Mouse (Mus musculus): ENCODE results near the gene Rpl3l. TPM values are rescaled to one million over a fixed set of nuclear protein-coding genes. Genes with fewer than 3 reads are reported as not detected.

The Rpl3l gene
- polyA plus RNA-seq (2015; fragmentation: Nextera tagmentation; extraction: Ambion mirVana): 1.7 and 2.4 TPM in 2 replicates

DNA sequence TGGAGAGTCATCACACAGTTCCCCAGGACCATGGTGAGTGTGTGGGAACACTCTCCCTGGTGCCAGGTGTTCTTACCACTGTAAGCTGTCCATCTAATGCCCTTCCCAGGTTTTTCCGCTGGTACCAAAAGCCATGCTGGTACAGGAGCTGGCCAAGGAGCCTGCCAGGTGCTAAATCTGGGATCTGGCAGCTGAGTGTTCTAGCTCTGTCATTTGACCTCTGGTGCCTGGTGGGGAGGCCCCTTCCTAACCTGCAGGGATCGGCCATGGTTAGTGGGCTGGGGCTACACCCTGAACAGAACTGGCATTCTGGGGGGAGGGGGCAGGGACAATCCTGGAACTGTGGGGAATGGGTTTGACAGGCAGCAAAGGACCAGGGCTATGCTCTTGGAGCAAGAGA is at the start of gene Rpl3l:
Rpl3l (plus strand) TSS at position 203 of the 400 bp plus-strand sequence.
- WGBS: 68% methylated on average over 2 of the region's 2 CpGs
- Histone ChIP-seq H3K27me3 (ENCODE audit: control insufficient read depth, insufficient read depth, low read length) (no peaks in the 10 kb centered on the region), H3K4me2 (ENCODE audit: low read depth, low read length) (no peak within 1 kb of the TSS), H3K4me1 (ENCODE audit: control insufficient read depth, insufficient read depth, low read length) (peaks cover 16% of the 10 kb centered on the region), H3K4me3 (ENCODE audit: low read length) (no peak within 1 kb of the TSS), H3K9me3 (replicated peaks; ENCODE audit: control insufficient read depth, low read length) (no peaks in the 10 kb centered on the region), H3K36me3 (ENCODE audit: control insufficient read depth, insufficient read depth) (no peaks in the 10 kb centered on the region; the same call in 1 of the 2 replicates), H3K27ac (ENCODE audit: low read length) (no peak within 1 kb of the TSS), H3K9ac (ENCODE audit: low read length) (no peak within 1 kb of the TSS)
- ATAC-seq (replicated peaks; ENCODE audit: extremely low read depth, insufficient read depth, low FRiP score): no peak

DNA sequence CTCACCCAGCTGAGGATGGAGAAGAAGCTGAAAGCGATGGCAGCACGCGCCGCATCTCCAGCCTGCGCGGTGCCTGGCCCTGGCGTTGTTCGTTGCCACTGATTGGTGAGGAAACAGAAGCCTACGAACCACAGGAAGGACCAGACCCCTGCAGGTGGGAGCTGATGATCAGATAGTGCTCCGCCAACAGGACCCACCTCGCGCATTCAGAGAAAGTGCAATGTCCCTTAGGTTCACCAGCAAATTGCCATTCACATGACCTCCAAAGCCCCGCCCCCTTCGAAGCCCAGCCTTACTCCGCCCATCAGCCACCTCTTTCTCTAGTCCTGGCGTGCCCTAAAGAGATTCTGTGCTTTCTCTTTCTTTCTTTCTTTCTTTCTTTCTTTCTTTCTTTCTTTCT is 41.1 kb upstream of the Rpl3l start:
- peak overlapping the region; percentile 36; the same call in 1 of the 2 replicates for H3K4me2 ChIP-seq (ENCODE audit: low read depth, low read length)
- H3K27me3 ChIP-seq (ENCODE audit: control insufficient read depth, insufficient read depth, low read length): peaks cover 31% of the 10 kb centered on the region
- H3K4me3 ChIP-seq (ENCODE audit: low read length): no peak overlapping the region
- WGBS: 27% methylated on average over 16 of the region's 16 CpGs
- peaks cover 15% of the 10 kb centered on the region for H3K4me1 ChIP-seq (ENCODE audit: control insufficient read depth, insufficient read depth, low read length)
- H3K9ac ChIP-seq (ENCODE audit: low read length): no peak overlapping the region
- ATAC-seq (replicated peaks; ENCODE audit: extremely low read depth, insufficient read depth, low FRiP score): no peak
- no peak overlapping the region for H3K27ac ChIP-seq (ENCODE audit: low read length)
- peaks cover 6% of the 10 kb centered on the region for H3K36me3 ChIP-seq (ENCODE audit: control insufficient read depth, insufficient read depth)
- H3K9me3 ChIP-seq (replicated peaks; ENCODE audit: control insufficient read depth, low read length): no peaks in the 10 kb centered on the region

DNA sequence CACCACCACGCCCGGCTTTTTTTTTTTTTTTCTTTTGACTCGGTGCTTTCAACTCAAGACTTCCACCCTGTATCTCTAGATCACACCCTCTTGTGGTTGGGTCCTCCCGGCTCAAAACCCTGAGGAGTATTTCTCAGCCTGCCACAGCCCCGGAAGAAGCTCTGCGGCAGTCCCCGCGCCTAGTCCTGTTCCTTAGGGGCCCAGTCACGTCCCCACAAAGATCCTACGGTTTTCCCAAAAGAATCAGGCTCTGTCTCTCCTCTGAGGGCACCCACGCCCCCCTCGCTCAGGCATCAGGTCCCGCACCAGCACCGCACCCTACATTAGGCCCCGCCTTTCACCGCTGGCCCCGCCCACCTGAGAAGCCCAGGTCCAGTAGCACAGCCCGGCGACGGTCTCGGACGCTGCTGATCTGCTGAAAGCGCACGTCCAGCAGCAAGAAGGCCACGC is 40.4 kb upstream of the Rpl3l start:
- Histone ChIP-seq H3K9me3 (replicated peaks; ENCODE audit: control insufficient read depth, low read length) (no peaks in the 10 kb centered on the region), H3K4me1 (ENCODE audit: control insufficient read depth, insufficient read depth, low read length) (peaks cover 15% of the 10 kb centered on the region), H3K36me3 (ENCODE audit: control insufficient read depth, insufficient read depth) (peaks cover 1% of the 10 kb centered on the region; the same call in 1 of the 2 replicates), H3K27ac (ENCODE audit: low read length) (no peak overlapping the region), H3K27me3 (ENCODE audit: control insufficient read depth, insufficient read depth, low read length) (peaks cover 31% of the 10 kb centered on the region), H3K9ac (ENCODE audit: low read length) (no peak overlapping the region), H3K4me2 (ENCODE audit: low read depth, low read length) (peak overlapping the region; percentile 51), H3K4me3 (ENCODE audit: low read length) (peak overlapping the region; percentile 31)
- 0 out of 2 replicates have a peak, but pooled peaks have one; percentile 25 for ATAC-seq (replicated peaks; ENCODE audit: extremely low read depth, insufficient read depth, low FRiP score)
- WGBS: 3% methylated on average over 25 of the region's 25 CpGs

DNA sequence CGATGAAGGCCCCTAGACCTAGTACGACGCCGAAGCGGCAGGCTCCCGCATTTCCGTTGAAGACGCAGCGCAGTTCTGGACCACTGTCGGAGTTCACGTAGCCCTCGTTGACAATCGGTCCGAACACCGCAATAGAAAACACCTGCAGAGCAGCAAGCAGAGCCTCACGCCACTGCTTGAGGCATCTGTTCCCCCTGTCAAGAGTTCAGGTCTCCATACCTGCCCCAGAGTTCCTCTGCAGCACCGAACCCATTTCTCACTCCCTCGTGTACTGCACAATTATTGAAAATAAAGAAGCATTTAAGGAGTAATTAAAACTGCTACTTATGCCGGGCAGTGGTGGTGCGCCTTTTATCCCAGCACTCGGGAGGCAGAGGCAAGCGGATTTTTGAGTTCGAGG is 40.0 kb upstream of the Rpl3l start:
- H3K9me3 ChIP-seq (replicated peaks; ENCODE audit: control insufficient read depth, low read length): no peaks in the 10 kb centered on the region
- H3K4me3 ChIP-seq (ENCODE audit: low read length): peak overlapping the region; percentile 31
- no peak overlapping the region for H3K9ac ChIP-seq (ENCODE audit: low read length)
- peaks cover 15% of the 10 kb centered on the region for H3K4me1 ChIP-seq (ENCODE audit: control insufficient read depth, insufficient read depth, low read length)
- no peaks in the 10 kb centered on the region for H3K36me3 ChIP-seq (ENCODE audit: control insufficient read depth, insufficient read depth)
- ATAC-seq (replicated peaks; ENCODE audit: extremely low read depth, insufficient read depth, low FRiP score): no peak
- 20% methylated on average over 23 of the region's 23 CpGs for WGBS
- H3K27me3 ChIP-seq (ENCODE audit: control insufficient read depth, insufficient read depth, low read length): peaks cover 31% of the 10 kb centered on the region
- no peak overlapping the region for H3K27ac ChIP-seq (ENCODE audit: low read length)
- H3K4me2 ChIP-seq (ENCODE audit: low read depth, low read length): peak overlapping the region; percentile 51

DNA sequence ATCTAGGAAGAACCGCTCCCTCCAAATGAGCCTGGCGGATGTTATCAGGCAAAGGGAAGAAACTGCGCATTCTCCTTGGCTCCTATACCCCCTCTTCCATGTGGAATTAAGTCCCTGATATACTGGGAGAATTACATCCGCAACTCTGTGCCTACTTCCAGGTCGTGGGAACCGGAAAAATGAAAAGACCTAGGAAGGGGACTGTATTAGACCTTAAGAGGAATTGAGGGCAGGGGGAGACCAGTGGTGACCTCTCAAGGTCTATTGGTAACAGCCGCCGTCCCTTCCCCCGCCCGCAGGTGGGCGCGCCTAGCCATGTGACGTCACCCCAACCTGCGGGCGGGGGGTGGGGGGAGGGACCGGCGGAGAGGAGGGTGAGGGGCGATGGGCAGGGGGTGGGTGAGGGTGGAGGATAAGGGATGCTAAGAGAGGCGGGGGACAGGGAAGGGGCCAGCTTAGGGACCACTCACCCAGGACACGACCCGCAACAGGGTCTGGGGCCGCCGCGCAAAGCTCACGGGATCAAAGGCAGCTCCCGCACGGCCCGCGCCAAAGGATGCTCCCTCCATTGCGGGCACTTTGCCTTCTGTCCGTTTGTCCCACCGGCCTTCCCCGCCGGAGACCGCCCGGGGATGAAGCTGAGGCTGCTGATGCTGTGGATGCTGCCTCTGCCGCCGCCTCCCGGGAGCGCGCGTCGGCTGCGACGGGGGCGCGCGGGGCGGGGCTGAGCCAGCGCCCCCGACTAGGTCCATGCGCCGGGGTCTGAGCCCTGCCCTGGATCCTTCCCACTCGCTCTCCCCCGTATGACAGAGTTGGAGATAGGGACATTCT is 38.2 kb upstream of the Rpl3l start, which contains the start of gene Syngr3:
Syngr3 (minus strand) TSS at position 705 of the 831 bp plus-strand sequence.
- under 1% methylated on average over 54 of the region's 55 CpGs for WGBS
- Histone ChIP-seq H3K4me1 (ENCODE audit: control insufficient read depth, insufficient read depth, low read length) (peaks cover 15% of the 10 kb centered on the region), H3K27me3 (ENCODE audit: control insufficient read depth, insufficient read depth, low read length) (peaks cover 31% of the 10 kb centered on the region), H3K4me3 (ENCODE audit: low read length) (peak within 1 kb of the TSS; percentile 52), H3K4me2 (ENCODE audit: low read depth, low read length) (peak within 1 kb of the TSS; percentile 70), H3K36me3 (ENCODE audit: control insufficient read depth, insufficient read depth) (no peaks in the 10 kb centered on the region), H3K9me3 (replicated peaks; ENCODE audit: control insufficient read depth, low read length) (no peaks in the 10 kb centered on the region), H3K9ac (ENCODE audit: low read length) (peak within 1 kb of the TSS; percentile 21), H3K27ac (ENCODE audit: low read length) (no peak within 1 kb of the TSS)
- no peak for ATAC-seq (replicated peaks; ENCODE audit: extremely low read depth, insufficient read depth, low FRiP score)

DNA sequence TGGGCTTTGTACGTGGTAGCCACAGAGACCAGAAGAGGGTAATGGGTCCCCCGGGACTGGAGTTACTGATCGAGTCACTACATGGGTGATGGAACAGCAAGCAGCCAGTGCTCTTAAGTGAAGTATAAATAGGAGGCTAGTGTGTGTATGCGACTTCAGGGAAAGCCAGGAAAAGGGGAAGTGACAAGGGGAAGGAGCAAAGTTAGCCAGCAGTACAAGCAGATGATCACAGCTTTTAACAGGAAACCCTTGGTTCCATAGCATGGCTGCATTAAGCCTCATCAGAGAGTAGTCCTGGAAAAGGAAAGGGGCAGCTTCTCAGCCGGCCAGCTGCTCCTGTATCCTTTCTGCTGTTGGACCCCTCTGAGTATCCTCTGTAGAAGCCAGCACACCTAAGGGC is 35.2 kb upstream of the Rpl3l start:
- Histone ChIP-seq H3K4me3 (ENCODE audit: low read length) (no peak overlapping the region), H3K9me3 (replicated peaks; ENCODE audit: control insufficient read depth, low read length) (no peaks in the 10 kb centered on the region), H3K27me3 (ENCODE audit: control insufficient read depth, insufficient read depth, low read length) (peaks cover 30% of the 10 kb centered on the region), H3K36me3 (ENCODE audit: control insufficient read depth, insufficient read depth) (no peaks in the 10 kb centered on the region), H3K9ac (ENCODE audit: low read length) (no peak overlapping the region), H3K27ac (ENCODE audit: low read length) (no peak overlapping the region), H3K4me1 (ENCODE audit: control insufficient read depth, insufficient read depth, low read length) (peaks cover 23% of the 10 kb centered on the region), H3K4me2 (ENCODE audit: low read depth, low read length) (no peak overlapping the region)
- no peak for ATAC-seq (replicated peaks; ENCODE audit: extremely low read depth, insufficient read depth, low FRiP score)
- WGBS: 78% methylated on average over 5 of the region's 5 CpGs

DNA sequence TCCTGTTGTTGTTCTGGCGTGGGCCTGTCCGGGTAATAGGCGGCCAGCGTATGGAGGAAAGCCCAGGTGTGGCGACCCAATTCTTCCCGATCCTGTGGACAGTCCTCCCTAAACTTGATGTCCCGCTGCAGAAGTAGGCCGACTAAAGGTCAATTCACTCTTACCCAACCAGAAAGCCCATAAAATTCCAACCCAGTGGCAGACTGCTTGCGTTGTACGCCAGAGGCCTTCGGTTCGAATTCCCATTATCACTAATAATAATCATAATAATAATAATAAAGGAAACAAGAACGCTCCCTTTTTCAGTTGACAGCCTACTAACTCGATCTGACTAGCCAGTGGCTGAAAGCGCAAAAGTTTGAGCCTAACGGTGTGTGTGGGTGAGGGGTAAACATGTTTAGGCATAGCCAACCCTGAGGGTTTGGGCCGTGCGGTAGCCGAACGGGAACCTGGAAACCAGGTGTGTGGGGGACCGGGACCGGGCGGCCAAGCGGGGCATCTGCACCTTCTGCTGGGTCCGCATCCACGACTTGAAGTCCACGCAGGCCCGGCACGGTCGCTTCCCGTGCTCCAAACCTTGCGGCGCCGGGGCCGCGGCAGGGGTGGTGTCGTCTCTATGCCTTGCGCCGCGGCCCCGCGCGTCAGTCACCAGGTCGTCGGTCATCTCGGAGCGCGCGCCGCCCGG is 32.2 kb upstream of the Rpl3l start:
- H3K9ac ChIP-seq (ENCODE audit: low read length): peak overlapping the region; percentile 82
- peaks cover under 1% of the 10 kb centered on the region; the same call in 1 of the 2 replicates for H3K27me3 ChIP-seq (ENCODE audit: control insufficient read depth, insufficient read depth, low read length)
- peaks cover 5% of the 10 kb centered on the region; the same call in 1 of the 2 replicates for H3K36me3 ChIP-seq (ENCODE audit: control insufficient read depth, insufficient read depth)
- WGBS: 9% methylated on average over 49 of the region's 51 CpGs
- peaks cover 8% of the 10 kb centered on the region; the same call in 1 of the 2 replicates for H3K4me1 ChIP-seq (ENCODE audit: control insufficient read depth, insufficient read depth, low read length)
- peak; percentile 37 for ATAC-seq (replicated peaks; ENCODE audit: extremely low read depth, insufficient read depth, low FRiP score)
- no peaks in the 10 kb centered on the region for H3K9me3 ChIP-seq (replicated peaks; ENCODE audit: control insufficient read depth, low read length)
- H3K4me2 ChIP-seq (ENCODE audit: low read depth, low read length): peak overlapping the region; percentile 75
- H3K4me3 ChIP-seq (ENCODE audit: low read length): peak overlapping the region; percentile 71
- H3K27ac ChIP-seq (ENCODE audit: low read length): peak overlapping the region; percentile 79

DNA sequence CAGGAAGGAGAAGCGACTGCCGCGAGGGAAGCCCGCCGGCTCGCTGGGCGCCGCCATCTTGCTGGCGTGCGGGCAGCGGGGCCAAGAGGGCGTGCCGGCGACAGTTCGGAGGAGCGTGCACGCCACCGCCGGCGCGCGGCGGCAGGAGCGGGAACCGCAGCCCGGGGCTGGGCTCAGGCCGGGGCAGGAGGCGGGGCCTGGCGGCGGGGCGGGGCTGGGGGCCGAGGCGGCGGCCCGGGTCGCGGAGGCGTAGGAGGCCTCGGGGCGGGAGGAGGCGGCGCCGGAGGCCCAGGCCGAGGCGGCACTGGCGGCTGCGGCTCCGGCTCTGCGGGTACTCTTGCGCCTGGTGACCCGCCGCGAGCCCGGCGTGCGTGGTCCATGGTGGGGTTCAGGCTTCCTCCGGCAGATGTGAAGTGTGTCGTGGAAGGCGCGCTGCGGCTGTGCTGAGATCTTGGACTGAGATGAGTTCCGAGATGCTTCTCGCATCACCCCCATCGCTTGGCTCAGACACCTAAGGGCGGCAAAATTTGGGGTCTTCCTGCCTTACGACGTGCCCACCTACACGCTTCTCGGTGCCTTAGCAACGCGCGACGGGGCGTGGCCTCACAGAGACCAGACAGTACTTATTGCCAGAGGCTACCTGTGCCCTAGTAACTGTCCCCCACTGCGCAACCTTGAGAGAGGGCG is 31.5 kb upstream of the Rpl3l start, which contains the start of the genes Gfer and Noxo1:
Gfer (minus strand) TSS at position 146 of the 687 bp plus-strand sequence.
Noxo1 (plus strand) TSS at position 224 of the 687 bp plus-strand sequence.
- H3K4me2 ChIP-seq (ENCODE audit: low read depth, low read length): peak within 1 kb of the TSS; percentile 75
- peak within 1 kb of the TSS; percentile 79 for H3K27ac ChIP-seq (ENCODE audit: low read length)
- no peaks in the 10 kb centered on the region for H3K9me3 ChIP-seq (replicated peaks; ENCODE audit: control insufficient read depth, low read length)
- peak within 1 kb of the TSS; percentile 82 for H3K9ac ChIP-seq (ENCODE audit: low read length)
- H3K4me3 ChIP-seq (ENCODE audit: low read length): peak within 1 kb of the TSS; percentile 71
- WGBS: under 1% methylated on average over 68 of the region's 76 CpGs
- peaks cover 11% of the 10 kb centered on the region; the same call in 1 of the 2 replicates for H3K36me3 ChIP-seq (ENCODE audit: control insufficient read depth, insufficient read depth)
- no peaks in the 10 kb centered on the region for H3K27me3 ChIP-seq (ENCODE audit: control insufficient read depth, insufficient read depth, low read length)
- peaks cover 8% of the 10 kb centered on the region; the same call in 1 of the 2 replicates for H3K4me1 ChIP-seq (ENCODE audit: control insufficient read depth, insufficient read depth, low read length)
- ATAC-seq (replicated peaks; ENCODE audit: extremely low read depth, insufficient read depth, low FRiP score): peak; percentile 93

Data from heart, embryonic 16.5 days (tissue).